Mouse (Mus musculus) layer of hippocampus, adult 2 months (tissue): ENCODE measurements around the gene 4933412E24Rik. TPM values are rescaled to one million over a fixed set of nuclear protein-coding genes. Genes with fewer than 3 reads are reported as not detected.

Source experiments
- DNase-seq, 2 experiments: peaks; one replicate each; pipeline ENCODE4 v3.0.0; 2022; ENCODE audit warnings: low spot score in 2 of 2
- H3K27ac ChIP-seq: fragments of 200-600 bp; 2 replicates; pipeline ENCODE4 v1.8.1; 2022
- H3K4me3 ChIP-seq: fragments of 200-600 bp; 2 replicates; pipeline ENCODE4 v1.8.1; 2022; ENCODE audit warnings: mild to moderate bottlenecking
- CTCF ChIP-seq: fragments of 200-600 bp; conservative IDR thresholded peaks from 2 replicates; pipeline ENCODE4 v1.8.1; 2022; ENCODE audit warnings: antibody characterized with exemption, mild to moderate bottlenecking, moderate library complexity
- long read RNA-seq, 2 experiments: library from polyadenylated mRNA; stranded (forward); transcript quantifications; one replicate each; pipeline ENCODE4 v2.0.0; 2021; ENCODE audit warnings: borderline mapping rate in 2 of 2
- total RNA-seq, 2 experiments: library from RNA; stranded (reverse); gene quantifications; 2 replicates each; pipeline ENCODE4 v1.2.3; 2021

The 4933412E24Rik gene
- total RNA-seq: not detected
- long read RNA-seq, experiment 1: 0 reads
- long read RNA-seq, experiment 2: 0 reads

DNA sequence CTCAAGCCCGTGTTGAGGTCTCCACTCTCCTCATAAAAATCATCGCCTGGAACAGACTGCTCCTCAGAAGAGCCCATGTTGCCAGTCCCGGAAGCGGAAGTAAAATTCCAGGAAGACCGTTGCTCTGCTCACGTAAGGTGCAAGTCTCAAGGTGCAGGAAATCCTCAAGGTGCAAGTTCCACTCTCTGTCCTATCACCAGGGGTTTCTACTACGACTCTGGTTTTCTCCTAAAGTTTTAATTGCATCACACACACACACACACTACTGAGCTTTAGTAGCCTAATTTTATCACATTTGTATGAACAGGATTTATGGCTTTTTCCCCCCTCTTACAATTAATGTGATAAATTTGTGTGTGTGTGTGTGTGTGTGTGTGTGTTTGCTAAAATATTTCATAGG lies at the start of gene 4933412E24Rik:
Gene 4933412E24Rik, minus strand, starts transcription at position 101 of the 400 bp plus-strand sequence.
- Histone ChIP-seq H3K4me3 (no peak within 1 kb of the TSS), H3K27ac (no peak within 1 kb of the TSS)
- TF ChIP-seq CTCF: no peak
- no peak for DNase-seq

DNA sequence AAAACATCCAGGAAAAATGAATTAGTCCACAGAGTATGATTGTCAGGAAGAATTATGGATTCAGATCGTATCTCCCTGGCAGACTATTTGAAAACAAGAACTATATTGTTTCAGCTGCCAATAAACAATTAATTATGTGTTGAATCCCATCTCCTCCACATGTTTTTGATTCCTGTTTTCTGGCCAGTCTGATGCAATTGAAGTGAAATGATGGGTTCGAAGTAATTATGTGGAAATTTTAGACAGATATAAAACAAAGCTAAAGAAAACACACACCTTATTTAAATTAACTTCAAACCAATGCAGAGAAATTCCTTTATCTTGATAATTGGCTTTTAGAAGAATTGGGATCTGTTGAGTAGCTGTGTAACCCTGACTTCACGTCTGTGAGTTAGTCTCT lies 14.3 kb upstream of the 4933412E24Rik start:
- TF ChIP-seq CTCF: no peak
- Histone ChIP-seq H3K4me3 (no peak overlapping the region), H3K27ac (no peak overlapping the region)
- no peak for DNase-seq

DNA sequence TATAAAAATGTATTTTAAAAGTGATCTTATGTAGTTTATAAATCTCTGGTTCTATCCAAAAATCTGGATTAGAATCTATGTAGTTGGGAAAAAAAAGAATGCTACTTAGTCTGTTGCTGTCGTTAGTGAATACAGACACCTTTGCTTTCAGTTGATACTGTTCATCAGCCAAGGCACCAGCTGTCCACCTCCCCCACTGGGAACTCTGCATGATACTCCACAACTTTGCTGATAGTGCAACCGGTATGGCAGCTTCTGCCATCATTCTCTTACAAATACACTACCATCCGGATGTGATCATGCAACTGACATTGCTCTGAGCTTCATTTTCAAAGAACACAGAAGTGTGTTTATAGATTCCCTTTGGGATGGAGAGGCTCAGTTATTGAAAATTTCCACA lies 4.8 kb upstream of the 4933412E24Rik start:
- TF ChIP-seq CTCF: no peak
- DNase-seq: peak; percentile 46 to 56

DNA sequence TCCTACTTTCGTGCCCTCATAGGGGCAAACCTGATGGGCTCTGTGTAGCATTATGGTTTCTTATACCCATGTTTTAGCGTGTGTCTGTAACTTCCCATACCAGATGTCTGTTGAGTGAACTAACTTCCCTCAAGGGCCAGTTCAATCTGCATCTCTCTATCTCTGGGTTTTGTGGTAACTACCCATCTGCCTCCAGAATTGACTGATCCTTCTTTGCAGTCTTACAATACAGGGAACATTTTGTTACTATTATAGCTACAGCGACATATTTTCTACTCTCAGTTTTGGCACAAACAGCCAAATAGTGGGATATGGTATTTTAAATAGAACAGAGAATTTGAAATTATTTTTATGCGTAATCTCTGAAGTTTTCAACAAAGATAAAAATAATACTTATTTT lies 6.2 kb downstream of the 4933412E24Rik start:
- no peak for TF ChIP-seq CTCF

More for the DNA sequence above, 4.8 kb upstream of the 4933412E24Rik start:
- H3K27ac ChIP-seq: peak overlapping the region; percentile 57; the same call in 1 of the 2 replicates
- H3K4me3 ChIP-seq: no peak overlapping the region

DNA sequence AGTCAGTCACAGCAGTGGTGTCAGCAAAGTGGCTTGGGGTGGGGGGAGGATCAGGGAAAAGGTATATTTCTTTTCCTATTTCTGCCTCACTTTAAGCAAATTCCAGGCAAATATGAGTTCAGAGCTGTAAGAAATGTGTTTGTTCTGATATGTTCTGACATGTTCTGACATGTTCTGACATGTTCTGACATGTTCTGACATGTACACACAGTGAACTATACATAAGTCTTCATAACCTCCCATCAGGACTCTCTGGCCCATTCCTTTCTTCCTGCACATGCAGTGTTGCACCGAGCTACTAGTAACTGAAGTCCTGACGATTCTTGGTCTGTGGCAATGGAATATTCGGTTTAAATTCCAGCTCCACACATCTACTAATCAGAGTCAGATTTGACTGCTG lies 6.8 kb downstream of the 4933412E24Rik start:
- Histone ChIP-seq H3K4me3 (no peak overlapping the region), H3K27ac (peak overlapping the region; percentile 73)
- DNase-seq: no peak
- no peak for TF ChIP-seq CTCF

More for the DNA sequence above, 6.2 kb downstream of the 4933412E24Rik start:
- H3K4me3 ChIP-seq: no peak overlapping the region
- H3K27ac ChIP-seq: peak overlapping the region; percentile 73
- peak; percentile 20 to 29 for DNase-seq

DNA sequence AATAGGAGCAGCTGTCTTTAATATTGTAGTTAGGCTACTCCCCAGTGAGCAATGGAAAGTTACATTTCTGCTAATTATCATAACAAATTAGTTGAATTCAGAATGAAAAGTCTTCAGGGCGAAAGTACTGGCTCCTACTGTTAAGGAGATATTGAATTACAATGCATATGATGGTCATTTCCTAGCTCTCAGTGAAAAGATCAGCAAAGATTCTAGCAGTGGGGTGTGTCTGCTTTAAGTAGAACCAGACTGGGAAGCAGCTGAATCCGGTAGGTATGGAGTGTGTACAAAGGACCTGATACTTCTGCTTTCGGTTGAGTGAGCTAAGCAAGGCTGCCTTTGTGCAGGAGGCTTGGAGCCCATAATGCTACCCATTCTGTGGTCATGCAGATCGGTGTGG lies 32.6 kb downstream of the 4933412E24Rik start:
- Histone ChIP-seq H3K4me3 (no peak overlapping the region), H3K27ac (no peak overlapping the region)
- no peak for DNase-seq
- no peak for TF ChIP-seq CTCF

DNA sequence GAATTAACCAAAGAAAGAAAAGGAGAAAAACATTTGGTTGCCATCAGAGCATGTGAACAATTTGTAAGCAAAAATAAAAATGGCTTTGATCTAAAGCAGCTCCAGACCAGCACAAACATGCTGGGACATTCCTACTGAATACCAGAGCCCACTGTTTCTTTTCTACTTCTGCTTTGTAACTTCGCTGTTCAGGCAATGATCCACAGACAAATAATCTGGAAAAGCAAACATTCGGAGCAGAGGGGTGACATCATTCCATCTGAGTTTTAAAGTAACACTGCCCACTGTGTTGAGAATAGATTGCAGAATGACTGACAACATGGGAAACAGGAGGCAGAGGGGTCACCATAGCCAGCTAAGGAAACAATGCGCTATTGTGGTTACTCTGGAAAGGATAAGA lies 41.1 kb downstream of the 4933412E24Rik start:
- TF ChIP-seq CTCF: no peak
- H3K27ac ChIP-seq: no peak overlapping the region; the same call in 1 of the 2 replicates
- H3K4me3 ChIP-seq: no peak overlapping the region
- no peak for DNase-seq

DNA sequence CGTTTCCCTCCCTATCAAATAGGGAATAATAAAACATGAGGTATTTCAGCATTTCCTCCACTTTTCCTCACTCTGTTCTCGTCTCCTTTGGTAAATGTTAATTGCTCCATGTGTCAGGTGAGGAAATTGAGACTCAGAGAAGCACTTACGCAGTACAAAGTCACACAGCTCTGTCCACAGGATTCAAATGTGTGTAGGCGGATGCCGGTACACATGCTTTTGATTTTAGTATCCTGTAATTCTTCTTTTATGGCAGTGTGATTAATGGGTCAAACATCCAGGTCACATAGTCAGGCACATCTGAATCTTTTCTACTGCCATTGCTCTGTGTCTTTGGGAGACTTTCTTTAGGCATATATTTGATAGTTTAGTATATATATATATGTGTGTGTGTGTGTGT lies 41.8 kb downstream of the 4933412E24Rik start:
- Histone ChIP-seq H3K27ac (no peak overlapping the region), H3K4me3 (no peak overlapping the region)
- DNase-seq: no peak
- no peak for TF ChIP-seq CTCF

DNA sequence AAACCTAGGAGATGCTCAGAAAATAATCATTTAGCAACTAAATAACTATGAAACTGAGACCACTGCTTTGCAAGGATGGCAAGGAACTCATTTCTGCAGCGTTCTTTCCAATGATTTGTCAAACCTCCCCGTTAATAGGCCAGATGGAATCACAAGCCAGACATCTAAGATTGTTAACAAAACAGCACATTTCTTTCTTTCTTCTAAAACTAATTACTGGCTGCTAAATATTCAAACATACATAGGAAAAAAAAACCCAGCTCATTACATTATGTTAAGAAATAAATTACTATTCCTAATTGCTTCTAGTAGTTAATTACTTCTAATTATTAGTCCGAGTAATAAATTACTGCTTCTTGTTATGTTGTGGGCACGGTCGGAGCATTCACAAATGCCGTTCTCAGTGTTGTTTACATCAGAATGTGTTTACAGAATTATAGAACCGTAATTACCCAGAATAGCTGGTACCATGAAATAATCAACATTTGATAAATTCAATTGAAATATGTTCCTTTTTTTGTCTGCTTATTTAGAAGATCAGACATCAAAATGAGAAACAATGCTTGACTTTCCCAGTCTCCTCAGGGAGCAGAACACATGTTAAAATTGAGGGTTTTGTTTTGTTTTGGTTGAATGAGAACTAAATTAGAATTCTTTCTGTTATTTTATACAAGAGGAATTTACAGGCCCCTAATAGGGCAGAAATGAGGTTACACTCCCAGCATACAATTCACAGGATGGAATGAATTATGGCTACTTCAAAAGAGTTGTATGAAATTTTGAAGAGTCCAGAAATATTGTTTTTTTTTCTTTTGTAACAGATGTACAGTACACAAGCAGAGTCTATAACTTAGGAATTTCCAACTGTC lies 42.5 kb downstream of the 4933412E24Rik start:
- H3K27ac ChIP-seq: no peak overlapping the region; the same call in 1 of the 2 replicates
- no peak for DNase-seq
- no peak overlapping the region for H3K4me3 ChIP-seq
- TF ChIP-seq CTCF: no peak
